Mouse (Mus musculus) liver, adult 2 months (tissue): Measurements from ENCODE around the gene Trpm1.

Experiments used
- CTCF ChIP-seq: fragments of 200-500 bp; IDR thresholded peaks from 2 replicates; pipeline ENCODE4 v1.5.1; 2011; ENCODE audit warnings: low read depth, low read length, control low read depth
- POLR2A ChIP-seq: fragments of 200-500 bp; IDR thresholded peaks from 2 replicates; pipeline ENCODE4 v1.6.1; 2011; ENCODE audit warnings: low read length, control low read depth; ENCODE audit not compliant: insufficient read depth; ENCODE audit errors: extremely low read depth

DNA sequence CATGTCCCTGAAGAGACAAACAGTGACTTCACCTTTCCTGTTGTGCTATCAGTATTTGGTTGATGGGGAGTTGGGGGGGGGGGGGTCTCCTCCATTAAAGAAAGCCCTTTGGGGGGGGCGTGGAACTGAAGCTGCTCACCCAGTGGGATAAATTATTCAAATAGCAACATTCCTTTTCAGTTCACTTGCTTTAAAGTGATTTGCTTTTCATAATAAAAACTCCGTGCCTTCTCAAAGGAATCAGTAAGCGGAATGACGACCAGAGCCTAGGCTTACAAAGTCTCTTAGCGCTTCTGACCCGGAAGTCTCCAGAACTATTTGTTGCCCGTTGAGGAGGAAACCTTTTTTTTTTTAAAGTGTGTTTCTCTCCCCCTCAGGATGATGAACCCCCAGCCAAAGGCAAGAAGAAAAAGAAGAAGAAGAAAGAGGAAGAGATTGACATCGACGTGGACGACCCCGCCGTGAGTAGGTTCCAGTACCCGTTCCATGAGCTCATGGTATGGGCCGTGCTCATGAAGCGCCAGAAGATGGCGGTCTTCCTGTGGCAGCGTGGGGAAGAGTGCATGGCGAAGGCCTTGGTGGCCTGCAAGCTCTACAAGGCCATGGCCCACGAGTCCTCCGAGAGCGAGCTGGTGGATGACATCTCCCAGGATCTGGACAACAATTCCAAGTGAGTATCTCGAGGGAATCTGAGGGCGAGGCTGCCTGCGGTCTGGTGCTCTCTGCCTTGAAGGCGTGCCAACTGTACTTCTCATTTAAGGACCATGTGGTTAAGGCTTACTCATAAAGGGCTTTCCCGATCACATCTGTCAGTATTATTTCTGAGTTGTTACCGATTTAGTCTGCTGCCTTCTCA lies 72.9 kb downstream of the Trpm1 start:
- TF ChIP-seq POLR2A (no peak), CTCF (no peak)
